Mouse (Mus musculus) liver, embryonic 16.5 days (tissue): ENCODE data around the gene Nms. TPM values are rescaled to one million over a fixed set of nuclear protein-coding genes. Genes with fewer than 3 reads are reported as not detected.

ENCODE experiments used
- ATAC-seq: fragments of 200-750 bp; cut with Nextera tagmentation; 2 replicates; pipeline ENCODE4 v1.8.0; 2017; ENCODE audit warnings: low read depth, mild to moderate bottlenecking, moderate number of reproducible peaks, moderate library complexity
- H3K27ac ChIP-seq: fragments of 300-500 bp; sonication (generic); 2 replicates; pipeline ENCODE4 v1.5.1; 2014; ENCODE audit warnings: mild to moderate bottlenecking, low read length
- H3K27me3 ChIP-seq: fragments of 300-500 bp; sonication (generic); 2 replicates; pipeline ENCODE4 v1.6.1; 2014; ENCODE audit warnings: low read depth, low read length, mixed read lengths; ENCODE audit not compliant: control insufficient read depth, insufficient read depth
- H3K36me3 ChIP-seq: fragments of 300-500 bp; sonication (generic); 2 replicates; pipeline ENCODE4 v1.6.1; 2014; ENCODE audit warnings: mild to moderate bottlenecking; ENCODE audit not compliant: control insufficient read depth, insufficient read depth
- H3K4me1 ChIP-seq: fragments of 300-500 bp; sonication (generic); 2 replicates; pipeline ENCODE4 v1.6.1; 2014; ENCODE audit warnings: low read depth, low read length, mixed read lengths; ENCODE audit not compliant: control insufficient read depth
- H3K4me2 ChIP-seq: fragments of 300-500 bp; sonication (generic); 2 replicates; pipeline ENCODE4 v1.6.1; 2014; ENCODE audit warnings: low read depth, low read length, mixed read lengths
- H3K4me3 ChIP-seq: fragments of 300-500 bp; sonication (generic); 2 replicates; pipeline ENCODE4 v1.5.1; 2014; ENCODE audit warnings: low read depth, mild to moderate bottlenecking, low read length
- H3K9ac ChIP-seq: fragments of 300-500 bp; sonication (generic); 2 replicates; pipeline ENCODE4 v1.6.1; 2014; ENCODE audit warnings: low read depth, low read length
- H3K9me3 ChIP-seq: fragments of 300-500 bp; sonication (generic); replicated peaks from 2 replicates; pipeline ENCODE4 v1.6.1; 2016; ENCODE audit warnings: low read length; ENCODE audit not compliant: control insufficient read depth
- WGBS: fragments of 180-500 bp; shearing (Covaris S2); extraction: QIAGEN DNeasy Blood & Tissue Kit; methylation state at CpG from one replicate; pipeline ENCODE4 v1.1.7; 2014; ENCODE audit not compliant: insufficient replicate concordance; 5-methylcytosine and 5-hydroxymethylcytosine counted together
- polyA plus RNA-seq: library from polyadenylated mRNA; unstranded; fragments of >200 nt; fragmentation: Nextera tagmentation; extraction: Ambion mirVana; gene quantifications from 2 replicates; pipeline ENCODE4 v1.2.1, GENCODE M21; 2015

Gene Nms
- polyA plus RNA-seq, 1 experiment from 2014 or later, result not detected

- Histone ChIP-seq H3K36me3 (no peaks in the 10 kb centered on the region), H3K4me2 (no peak overlapping the region), H3K9me3 (no peaks in the 10 kb centered on the region), H3K9ac (no peak overlapping the region), H3K4me1 (no peaks in the 10 kb centered on the region), H3K4me3 (no peak overlapping the region), H3K27me3 (no peaks in the 10 kb centered on the region), H3K27ac (no peak overlapping the region)
- no peak for ATAC-seq
- WGBS, result 35% methylated on average over 5 of the region's 5 CpGs
These were observed 4.3 kb upstream of the Nms start for GRCm38 (mm10) chr1:38934668-38935067.

GRCm38 (mm10) chr1:38936780-38937179 lies 2.2 kb upstream of the Nms start:
- no peaks in the 10 kb centered on the region for H3K27me3 ChIP-seq
- no peaks in the 10 kb centered on the region for H3K4me1 ChIP-seq
- no peak for ATAC-seq
- H3K36me3 ChIP-seq, result no peaks in the 10 kb centered on the region
- 22% methylated on average over 6 of the region's 6 CpGs for WGBS
- no peak overlapping the region for H3K4me3 ChIP-seq
- no peaks in the 10 kb centered on the region for H3K9me3 ChIP-seq
- no peak overlapping the region for H3K27ac ChIP-seq
- H3K9ac ChIP-seq, result no peak overlapping the region
- no peak overlapping the region for H3K4me2 ChIP-seq

GRCm38 (mm10) chr1:38939608-38940007 lies 659 bp downstream of the Nms start:
- H3K27ac ChIP-seq, result no peak overlapping the region
- H3K4me2 ChIP-seq, result no peak overlapping the region
- 3% methylated on average over 5 of the region's 5 CpGs for WGBS
- H3K27me3 ChIP-seq, result no peaks in the 10 kb centered on the region
- no peak for ATAC-seq
- no peaks in the 10 kb centered on the region for H3K36me3 ChIP-seq
- no peak overlapping the region for H3K4me3 ChIP-seq
- H3K9ac ChIP-seq, result no peak overlapping the region
- H3K9me3 ChIP-seq, result no peaks in the 10 kb centered on the region
- no peaks in the 10 kb centered on the region for H3K4me1 ChIP-seq

GRCm38 (mm10) chr1:38956457-38956856 lies 17.5 kb downstream of the Nms start:
- no peaks in the 10 kb centered on the region for H3K4me1 ChIP-seq
- no peaks in the 10 kb centered on the region for H3K36me3 ChIP-seq
- H3K9ac ChIP-seq, result no peak overlapping the region
- H3K27ac ChIP-seq, result no peak overlapping the region
- no peak overlapping the region for H3K4me2 ChIP-seq
- no peak for ATAC-seq
- no peak overlapping the region for H3K4me3 ChIP-seq
- H3K27me3 ChIP-seq, result no peaks in the 10 kb centered on the region
- 63% methylated on average over 3 of the region's 3 CpGs for WGBS
- H3K9me3 ChIP-seq, result no peaks in the 10 kb centered on the region

- H3K4me1 ChIP-seq, result no peaks in the 10 kb centered on the region
- WGBS, result 60% methylated on average over 1 of the region's 1 CpGs
- no peaks in the 10 kb centered on the region for H3K9me3 ChIP-seq
- H3K36me3 ChIP-seq, result no peaks in the 10 kb centered on the region
- no peak overlapping the region for H3K4me3 ChIP-seq
- no peak for ATAC-seq
- H3K9ac ChIP-seq, result no peak overlapping the region
- no peak overlapping the region for H3K4me2 ChIP-seq
- no peaks in the 10 kb centered on the region for H3K27me3 ChIP-seq
- no peak overlapping the region for H3K27ac ChIP-seq
These were observed 30.2 kb downstream of the Nms start for GRCm38 (mm10) chr1:38969116-38969515.

GRCm38 (mm10) chr1:38971712-38972111 lies 32.8 kb downstream of the Nms start:
- WGBS, result 53% methylated on average over 3 of the region's 3 CpGs

GRCm38 (mm10) chr1:38972986-38973592 lies 34.1 kb downstream of the Nms start:
- Histone ChIP-seq H3K4me2 (no peak overlapping the region), H3K36me3 (no peaks in the 10 kb centered on the region), H3K4me3 (no peak overlapping the region), H3K27me3 (no peaks in the 10 kb centered on the region), H3K9me3 (no peaks in the 10 kb centered on the region), H3K9ac (no peak overlapping the region), H3K4me1 (no peaks in the 10 kb centered on the region), H3K27ac (no peak overlapping the region)
- WGBS, result 69% methylated on average over 9 of the region's 9 CpGs
- no peak for ATAC-seq

More at GRCm38 (mm10) chr1:38971712-38972111, 32.8 kb downstream of the Nms start:
- H3K4me1 ChIP-seq, result no peaks in the 10 kb centered on the region
- H3K4me2 ChIP-seq, result no peak overlapping the region
- ATAC-seq, result no peak
- H3K9ac ChIP-seq, result no peak overlapping the region
- H3K36me3 ChIP-seq, result no peaks in the 10 kb centered on the region
- H3K27ac ChIP-seq, result no peak overlapping the region
- H3K27me3 ChIP-seq, result no peaks in the 10 kb centered on the region
- H3K9me3 ChIP-seq, result no peaks in the 10 kb centered on the region
- no peak overlapping the region for H3K4me3 ChIP-seq

GRCm38 (mm10) chr1:38979953-38980352 lies 41.0 kb downstream of the Nms start:
- Histone ChIP-seq H3K9ac (no peak overlapping the region), H3K4me3 (no peak overlapping the region), H3K36me3 (no peaks in the 10 kb centered on the region), H3K4me1 (no peaks in the 10 kb centered on the region), H3K27ac (no peak overlapping the region), H3K9me3 (no peaks in the 10 kb centered on the region), H3K27me3 (no peaks in the 10 kb centered on the region), H3K4me2 (no peak overlapping the region)
- no peak for ATAC-seq
- 56% methylated on average over 7 of the region's 7 CpGs for WGBS

GRCm38 (mm10) chr1:38983870-38984269 lies 44.9 kb downstream of the Nms start:
- Histone ChIP-seq H3K9me3 (no peaks in the 10 kb centered on the region), H3K4me3 (no peak overlapping the region), H3K4me2 (no peak overlapping the region), H3K9ac (no peak overlapping the region), H3K36me3 (no peaks in the 10 kb centered on the region), H3K4me1 (peaks cover 10% of the 10 kb centered on the region), H3K27ac (no peak overlapping the region), H3K27me3 (no peaks in the 10 kb centered on the region)
- no peak for ATAC-seq
- 15% methylated on average over 2 of the region's 2 CpGs for WGBS
